Mouse (Mus musculus) intestine, embryonic 16.5 days (tissue): ENCODE measurements at regions not wholly inside any gene's neighbourhood (a gene's known extent, or its start where the extent isn't known, plus 50 kb on each side); places are given as distances from the start of the nearest gene placed in this dataset.

Experiments used
- ATAC-seq: fragments of 200-750 bp; cut with Nextera tagmentation; 2 replicates; pipeline ENCODE4 v1.8.0; 2017; ENCODE audit warnings: moderate TSS enrichment, moderate library complexity
- H3K27ac ChIP-seq: fragments of 300-500 bp; sonication (generic); 2 replicates; pipeline ENCODE4 v1.5.1; 2014; ENCODE audit warnings: mild to moderate bottlenecking, low read length
- H3K27me3 ChIP-seq: fragments of 300-500 bp; sonication (generic); replicated peaks from 2 replicates; pipeline ENCODE4 v1.6.1; 2014; ENCODE audit warnings: low read length, control low read depth, mixed read lengths; ENCODE audit not compliant: control insufficient read depth, insufficient read depth
- H3K36me3 ChIP-seq: fragments of 300-500 bp; sonication (generic); 2 replicates; pipeline ENCODE4 v1.6.1; 2014; ENCODE audit warnings: low read length, control low read depth; ENCODE audit not compliant: control insufficient read depth, insufficient read depth
- H3K4me1 ChIP-seq: fragments of 300-500 bp; sonication (generic); 2 replicates; pipeline ENCODE4 v1.6.1; 2014; ENCODE audit warnings: low read length, control low read depth, mixed read lengths; ENCODE audit not compliant: control insufficient read depth, insufficient read depth
- H3K4me2 ChIP-seq: fragments of 300-500 bp; sonication (generic); 2 replicates; pipeline ENCODE4 v1.6.1; 2014; ENCODE audit warnings: low read depth, low read length, control low read depth
- H3K4me3 ChIP-seq: fragments of 300-500 bp; sonication (generic); 2 replicates; pipeline ENCODE4 v1.5.1; 2014; ENCODE audit warnings: mild to moderate bottlenecking, low read length
- H3K9ac ChIP-seq: fragments of 300-500 bp; sonication (generic); 2 replicates; pipeline ENCODE4 v1.6.1; 2014; ENCODE audit warnings: low read depth, low read length
- H3K9me3 ChIP-seq: fragments of 300-500 bp; sonication (generic); 2 replicates; pipeline ENCODE4 v1.6.1; 2016; ENCODE audit warnings: low read length, control low read depth; ENCODE audit not compliant: control insufficient read depth
- WGBS: fragments of 180-500 bp; shearing (Covaris S2); extraction: QIAGEN DNeasy Blood & Tissue Kit; methylation state at CpG from one replicate; pipeline ENCODE4 v1.1.7; 2014; 5-methylcytosine and 5-hydroxymethylcytosine counted together

- H3K36me3 ChIP-seq = no peaks in the 10 kb centered on the region
- H3K27me3 ChIP-seq = no peaks in the 10 kb centered on the region
- H3K9ac ChIP-seq = no peak overlapping the region
- H3K4me2 ChIP-seq = no peak overlapping the region
- no peaks in the 10 kb centered on the region for H3K4me1 ChIP-seq
- no peak overlapping the region for H3K27ac ChIP-seq
- WGBS = 46% methylated on average over 2 of the region's 2 CpGs
- H3K9me3 ChIP-seq = no peaks in the 10 kb centered on the region
- no peak for ATAC-seq
- no peak overlapping the region for H3K4me3 ChIP-seq
These were observed 672.6 kb upstream of the Gm8797 start for GRCm38 (mm10) chr3:5077956-5078355.

- Histone ChIP-seq H3K4me2 (no peak overlapping the region), H3K4me3 (no peak overlapping the region), H3K4me1 (no peaks in the 10 kb centered on the region; the same call in 1 of the 2 replicates), H3K27me3 (no peaks in the 10 kb centered on the region), H3K27ac (no peak overlapping the region), H3K36me3 (no peaks in the 10 kb centered on the region), H3K9me3 (no peaks in the 10 kb centered on the region), H3K9ac (no peak overlapping the region)
- ATAC-seq = no peak
These were observed 663.9 kb upstream of the Gm8797 start for GRCm38 (mm10) chr3:5086721-5087120.

- Histone ChIP-seq H3K9me3 (no peaks in the 10 kb centered on the region), H3K4me3 (no peak overlapping the region), H3K27me3 (no peaks in the 10 kb centered on the region), H3K9ac (no peak overlapping the region), H3K27ac (no peak overlapping the region), H3K4me2 (no peak overlapping the region), H3K36me3 (no peaks in the 10 kb centered on the region), H3K4me1 (no peaks in the 10 kb centered on the region; the same call in 1 of the 2 replicates)
- 50% methylated on average over 1 of the region's 1 CpGs for WGBS
- ATAC-seq = no peak
These were observed 661.7 kb upstream of the Gm8797 start for GRCm38 (mm10) chr3:5088867-5089266.

- Histone ChIP-seq H3K9me3 (no peaks in the 10 kb centered on the region), H3K4me2 (no peak overlapping the region), H3K9ac (no peak overlapping the region), H3K27me3 (no peaks in the 10 kb centered on the region), H3K27ac (no peak overlapping the region), H3K4me3 (no peak overlapping the region), H3K36me3 (no peaks in the 10 kb centered on the region), H3K4me1 (no peaks in the 10 kb centered on the region; the same call in 1 of the 2 replicates)
- no peak for ATAC-seq
- WGBS = 61% methylated on average over 4 of the region's 4 CpGs
These were observed 661.1 kb upstream of the Gm8797 start for GRCm38 (mm10) chr3:5089393-5090010.

- WGBS = 52% methylated on average over 13 of the region's 13 CpGs
- H3K4me3 ChIP-seq = peak overlapping the region; percentile 25
- no peak overlapping the region for H3K9ac ChIP-seq
- peak overlapping the region; percentile 23 for H3K4me2 ChIP-seq
- H3K27me3 ChIP-seq = no peaks in the 10 kb centered on the region
- no peak overlapping the region for H3K27ac ChIP-seq
- no peaks in the 10 kb centered on the region for H3K36me3 ChIP-seq
- peak; percentile 75 for ATAC-seq
- H3K9me3 ChIP-seq = no peaks in the 10 kb centered on the region
- H3K4me1 ChIP-seq = no peaks in the 10 kb centered on the region; the same call in 1 of the 2 replicates
These were observed 660.3 kb upstream of the Gm8797 start for GRCm38 (mm10) chr3:5090108-5090869.

GRCm38 (mm10) chr3:5090987-5091386 lies 659.6 kb upstream of the Gm8797 start:
- H3K36me3 ChIP-seq = no peaks in the 10 kb centered on the region
- H3K4me1 ChIP-seq = no peaks in the 10 kb centered on the region; the same call in 1 of the 2 replicates
- no peak overlapping the region for H3K4me2 ChIP-seq
- H3K9ac ChIP-seq = no peak overlapping the region
- H3K27ac ChIP-seq = no peak overlapping the region
- H3K4me3 ChIP-seq = no peak overlapping the region
- no peaks in the 10 kb centered on the region for H3K27me3 ChIP-seq
- no peaks in the 10 kb centered on the region for H3K9me3 ChIP-seq
- ATAC-seq = no peak
